Mouse (Mus musculus) small intestine, adult 2 months (tissue): ENCODE results near the gene Zcchc10. TPM values are rescaled to one million over a fixed set of nuclear protein-coding genes. Genes with fewer than 3 reads are reported as not detected.

Source experiments
- H3K27ac ChIP-seq: fragments of 200-500 bp; 2 replicates; pipeline ENCODE4 v1.5.1; 2012; ENCODE audit warnings: low read depth, low read length, control low read depth, inconsistent platforms; ENCODE audit not compliant: insufficient read depth
- H3K27me3 ChIP-seq: fragments of 200-500 bp; 2 replicates; pipeline ENCODE4 v1.6.1; 2012; ENCODE audit warnings: mild to moderate bottlenecking, moderate library complexity, low read length, inconsistent platforms; ENCODE audit not compliant: control insufficient read depth, insufficient read depth
- H3K36me3 ChIP-seq: fragments of 200-500 bp; 2 replicates; pipeline ENCODE4 v1.6.1; 2012; ENCODE audit warnings: mild to moderate bottlenecking, low read length, control low read depth, inconsistent platforms; ENCODE audit not compliant: control insufficient read depth, insufficient read depth
- H3K4me1 ChIP-seq: fragments of 200-500 bp; 2 replicates; pipeline ENCODE4 v1.6.1; 2012; ENCODE audit warnings: low read length, inconsistent platforms, mixed read lengths; ENCODE audit not compliant: control insufficient read depth, insufficient read depth, insufficient read length
- H3K4me3 ChIP-seq: fragments of 200-500 bp; 2 replicates; pipeline ENCODE4 v1.5.1; 2012; ENCODE audit warnings: low read depth, mild to moderate bottlenecking, control low read depth, inconsistent platforms, low read length, moderate library complexity
- CTCF ChIP-seq: fragments of 200-500 bp; IDR thresholded peaks from 2 replicates; pipeline ENCODE4 v1.5.1; 2012; ENCODE audit warnings: low read depth, mild to moderate bottlenecking, control low read depth, inconsistent platforms, low read length, moderate library complexity, mixed read lengths; ENCODE audit not compliant: insufficient replicate concordance, insufficient read length; ENCODE audit errors: extremely low read depth
- POLR2A ChIP-seq: fragments of 200-500 bp; IDR thresholded peaks from 2 replicates; pipeline ENCODE4 v1.6.1; 2012; ENCODE audit warnings: low read depth, mild to moderate bottlenecking, control low read depth, inconsistent platforms, low read length, moderate library complexity
- WGBS: fragments of 180-500 bp; shearing (Covaris S2); methylation state at CpG from one replicate; pipeline ENCODE4 v1.1.7; 2018; 5-methylcytosine and 5-hydroxymethylcytosine counted together
- polyA plus RNA-seq: library from polyadenylated mRNA; depleted of rRNA; stranded (reverse); fragments of >200 nt; gene quantifications from 2 replicates; pipeline ENCODE4 v1.2.3, GENCODE M21; 2012; rRNA removed

Gene Zcchc10
- polyA plus RNA-seq, 1 experiment = 1.7 TPM

- under 1% methylated on average over 35 of the region's 35 CpGs for WGBS
- 0 out of 2 replicates have a peak, but pooled peaks cover 2% of the 10 kb centered on the region for H3K36me3 ChIP-seq
- peaks cover 5% of the 10 kb centered on the region for H3K4me1 ChIP-seq
- no peaks in the 10 kb centered on the region for H3K27me3 ChIP-seq
- no peak for TF ChIP-seq CTCF
- H3K4me3 ChIP-seq = peak overlapping the region; percentile 94
- peak overlapping the region; percentile 98 for H3K27ac ChIP-seq
Measured at GRCm38 (mm10) chr11:53351224-53351942, 26.9 kb downstream of the Zcchc10 start.

- H3K4me3 ChIP-seq = peak overlapping the region; percentile 94
- H3K27me3 ChIP-seq = no peaks in the 10 kb centered on the region
- 4% methylated on average over 14 of the region's 14 CpGs for WGBS
- no peak for TF ChIP-seq POLR2A
- no peak for TF ChIP-seq CTCF
- H3K36me3 ChIP-seq = 0 out of 2 replicates have a peak, but pooled peaks cover 5% of the 10 kb centered on the region
- peaks cover 5% of the 10 kb centered on the region for H3K4me1 ChIP-seq
- peak overlapping the region; percentile 48 for H3K27ac ChIP-seq
Measured at GRCm38 (mm10) chr11:53351943-53352590, 27.6 kb downstream of the Zcchc10 start.

GRCm38 (mm10) chr11:53358504-53359155 lies 34.2 kb downstream of the Zcchc10 start:
- H3K27ac ChIP-seq = no peak overlapping the region
- H3K27me3 ChIP-seq = no peaks in the 10 kb centered on the region
- TF ChIP-seq CTCF (no peak), POLR2A (no peak)
- WGBS = 80% methylated on average over 5 of the region's 5 CpGs
- peaks cover 1% of the 10 kb centered on the region; the same call in 1 of the 2 replicates for H3K4me1 ChIP-seq
- peaks cover 8% of the 10 kb centered on the region; the same call in 1 of the 2 replicates for H3K36me3 ChIP-seq
- no peak overlapping the region for H3K4me3 ChIP-seq

GRCm38 (mm10) chr11:53367032-53367431 lies 42.6 kb downstream of the Zcchc10 start:
- 42% methylated on average over 2 of the region's 2 CpGs for WGBS
- Histone ChIP-seq H3K36me3 (peaks cover 15% of the 10 kb centered on the region), H3K27me3 (no peaks in the 10 kb centered on the region), H3K4me1 (peaks cover 3% of the 10 kb centered on the region; the same call in 1 of the 2 replicates), H3K27ac (no peak overlapping the region), H3K4me3 (no peak overlapping the region)
- TF ChIP-seq CTCF (no peak), POLR2A (no peak)

GRCm38 (mm10) chr11:53378918-53379317 lies 54.4 kb downstream of the Zcchc10 start:
- Histone ChIP-seq H3K27me3 (no peaks in the 10 kb centered on the region), H3K4me3 (no peak overlapping the region), H3K36me3 (peaks cover 30% of the 10 kb centered on the region), H3K4me1 (no peaks in the 10 kb centered on the region), H3K27ac (no peak overlapping the region)
- 68% methylated on average over 1 of the region's 1 CpGs for WGBS
- TF ChIP-seq POLR2A (no peak), CTCF (no peak)

Other genes with a start within 250 kb of the Zcchc10 start
- gene Hspa4, start 24.2 kb upstream of the Zcchc10 start, polyA plus RNA-seq = 13.3 and 18.6 TPM in 2 replicates
- 3.2 and 6.6 TPM in 2 replicates for gene Aff4, start 26.2 kb downstream of the Zcchc10 start, polyA plus RNA-seq
- 35.6 and 72.2 TPM in 2 replicates for gene Leap2, start 98.5 kb downstream of the Zcchc10 start, polyA plus RNA-seq
- 727 and 1,116 TPM in 2 replicates for gene Uqcrq, start 106.2 kb downstream of the Zcchc10 start, polyA plus RNA-seq
- gene Gdf9, start 106.3 kb downstream of the Zcchc10 start, polyA plus RNA-seq = 0.80 and 1.3 TPM in 2 replicates
- gene Gm10447, start 132.4 kb downstream of the Zcchc10 start, polyA plus RNA-seq = 0.04 TPM in 1 of 2 replicates, not detected in the other
- gene Shroom1, start 132.5 kb downstream of the Zcchc10 start, polyA plus RNA-seq = 2.6 and 3.0 TPM in 2 replicates
- gene Gm9837, start 145.8 kb downstream of the Zcchc10 start, polyA plus RNA-seq = not detected in 2 replicates
- not detected in 2 replicates for gene Gm9945, start 155.5 kb downstream of the Zcchc10 start, polyA plus RNA-seq
- gene Sowaha, start 155.6 kb downstream of the Zcchc10 start, polyA plus RNA-seq = 9.7 and 61.2 TPM in 2 replicates
- 6.4 and 9.7 TPM in 2 replicates for gene Sept8, start 194.6 kb downstream of the Zcchc10 start, polyA plus RNA-seq
- gene Kif3a, start 242.7 kb downstream of the Zcchc10 start, polyA plus RNA-seq = 0.72 and 0.89 TPM in 2 replicates